Mouse (Mus musculus): ENCODE data around the gene Kif4. TPM values are rescaled to one million over a fixed set of nuclear protein-coding genes. Genes with fewer than 3 reads are reported as not detected.

Gene Kif4
- total RNA-seq (2014; rRNA removed) (0.37 and 0.54 TPM in 2 replicates), polyA plus RNA-seq (2012; rRNA removed) (0.02 TPM in 2 replicates)

- DNase-seq (ENCODE audit: extremely low read depth, low read depth, low spot score): no peak
- no peaks in the 10 kb centered on the region for H3K79me2 ChIP-seq (ENCODE audit: control insufficient read depth, insufficient read depth, low read length)
- H3K27me3 ChIP-seq (ENCODE audit: control insufficient read depth, insufficient read depth, low read length): no peaks in the 10 kb centered on the region
- 0% methylated on average over 3 of the region's 3 CpGs for WGBS
- H3K4me1 ChIP-seq (ENCODE audit: control insufficient read depth, insufficient read depth, low read length): peaks cover 2% of the 10 kb centered on the region; the same call in 1 of the 2 replicates
- peak within 1 kb of the TSS; percentile 71 for H3K4me3 ChIP-seq (ENCODE audit: insufficient read depth, low read depth, low read length)
- peak within 1 kb of the TSS; percentile 68 for H3K27ac ChIP-seq (replicated peaks; ENCODE audit: insufficient read depth, low read depth, low read length)
- TF ChIP-seq POLR2A (IDR thresholded peaks at IDR 0.05; ENCODE audit: extremely low read depth, insufficient read depth, low read length) (no peak), CTCF (IDR thresholded peaks at IDR 0.05; ENCODE audit: low read depth, low read length) (no peak)
- H3K36me3 ChIP-seq (ENCODE audit: control insufficient read depth, insufficient read depth, low read length): peaks cover 5% of the 10 kb centered on the region; the same call in 1 of the 2 replicates
- H3K9ac ChIP-seq (ENCODE audit: low read depth, low read length): peak within 1 kb of the TSS; percentile 78
Measured at GRCm38 (mm10) chrX:100625546-100625801, at the start of gene Kif4. Gene Kif4, plus strand, starts transcription at chrX:100625737.

- Histone ChIP-seq H3K27ac (replicated peaks; ENCODE audit: insufficient read depth, low read depth, low read length) (peak within 1 kb of the TSS; percentile 76), H3K4me3 (ENCODE audit: insufficient read depth, low read depth, low read length) (peak within 1 kb of the TSS; percentile 47), H3K79me2 (ENCODE audit: control insufficient read depth, insufficient read depth, low read length) (no peaks in the 10 kb centered on the region; the same call in 1 of the 2 replicates), H3K36me3 (ENCODE audit: control insufficient read depth, insufficient read depth, low read length) (no peaks in the 10 kb centered on the region), H3K4me1 (ENCODE audit: control insufficient read depth, insufficient read depth, low read length) (no peaks in the 10 kb centered on the region; the same call in none of the 2 replicates), H3K27me3 (ENCODE audit: control insufficient read depth, insufficient read depth, low read length) (no peaks in the 10 kb centered on the region), H3K9ac (ENCODE audit: low read depth, low read length) (peak within 1 kb of the TSS; percentile 63)
- peak; percentile 90 for DNase-seq (ENCODE audit: extremely low read depth, low read depth, low spot score)
- 10% methylated on average over 4 of the region's 4 CpGs for WGBS
- TF ChIP-seq POLR2A (IDR thresholded peaks at IDR 0.05; ENCODE audit: extremely low read depth, insufficient read depth, low read length): no peak
- TF ChIP-seq CTCF (IDR thresholded peaks at IDR 0.05; ENCODE audit: low read depth, low read length): 0 out of 2 replicates have a peak, but pooled peaks have one; percentile 2
Measured at GRCm38 (mm10) chrX:100594791-100595190, 30.7 kb upstream of the Kif4 start, which contains the start of gene P2ry4. Gene P2ry4, minus strand, starts transcription at chrX:100594869.

GRCm38 (mm10) chrX:100597439-100597838, 28.1 kb upstream of the Kif4 start:
- DNase-seq (ENCODE audit: extremely low read depth, low read depth, low spot score): peak; percentile 62
- no peaks in the 10 kb centered on the region for H3K27me3 ChIP-seq (ENCODE audit: control insufficient read depth, insufficient read depth, low read length)
- H3K4me1 ChIP-seq (ENCODE audit: control insufficient read depth, insufficient read depth, low read length): no peaks in the 10 kb centered on the region; the same call in 1 of the 2 replicates
- 23% methylated on average over 5 of the region's 5 CpGs for WGBS
- TF ChIP-seq POLR2A (IDR thresholded peaks at IDR 0.05; ENCODE audit: extremely low read depth, insufficient read depth, low read length) (no peak), CTCF (IDR thresholded peaks at IDR 0.05; ENCODE audit: low read depth, low read length) (peak; percentile 79)
- H3K36me3 ChIP-seq (ENCODE audit: control insufficient read depth, insufficient read depth, low read length): no peaks in the 10 kb centered on the region
- H3K79me2 ChIP-seq (ENCODE audit: control insufficient read depth, insufficient read depth, low read length): no peaks in the 10 kb centered on the region; the same call in 1 of the 2 replicates
- H3K4me3 ChIP-seq (ENCODE audit: insufficient read depth, low read depth, low read length): no peak overlapping the region
- no peak overlapping the region for H3K27ac ChIP-seq (replicated peaks; ENCODE audit: insufficient read depth, low read depth, low read length)
- H3K9ac ChIP-seq (ENCODE audit: low read depth, low read length): no peak overlapping the region

- Histone ChIP-seq H3K27me3 (ENCODE audit: control insufficient read depth, insufficient read depth, low read length) (no peaks in the 10 kb centered on the region), H3K4me1 (ENCODE audit: control insufficient read depth, insufficient read depth, low read length) (no peaks in the 10 kb centered on the region), H3K79me2 (ENCODE audit: control insufficient read depth, insufficient read depth, low read length) (no peaks in the 10 kb centered on the region), H3K27ac (replicated peaks; ENCODE audit: insufficient read depth, low read depth, low read length) (no peak overlapping the region), H3K4me3 (ENCODE audit: insufficient read depth, low read depth, low read length) (no peak overlapping the region), H3K36me3 (ENCODE audit: control insufficient read depth, insufficient read depth, low read length) (no peaks in the 10 kb centered on the region), H3K9ac (ENCODE audit: low read depth, low read length) (no peak overlapping the region)
- no peak for DNase-seq (ENCODE audit: extremely low read depth, low read depth, low spot score)
- TF ChIP-seq POLR2A (IDR thresholded peaks at IDR 0.05; ENCODE audit: extremely low read depth, insufficient read depth, low read length): no peak
- no peak for TF ChIP-seq CTCF (IDR thresholded peaks at IDR 0.05; ENCODE audit: low read depth, low read length)
- WGBS: 85% methylated on average over 4 of the region's 4 CpGs
Measured at GRCm38 (mm10) chrX:100599755-100600154, 25.8 kb upstream of the Kif4 start.

- no peak for TF ChIP-seq POLR2A (IDR thresholded peaks at IDR 0.05; ENCODE audit: extremely low read depth, insufficient read depth, low read length)
- TF ChIP-seq CTCF (IDR thresholded peaks at IDR 0.05; ENCODE audit: low read depth, low read length): no peak
- Histone ChIP-seq H3K9ac (ENCODE audit: low read depth, low read length) (no peak within 1 kb of the TSS), H3K4me3 (ENCODE audit: insufficient read depth, low read depth, low read length) (no peak within 1 kb of the TSS), H3K27ac (replicated peaks; ENCODE audit: insufficient read depth, low read depth, low read length) (no peak within 1 kb of the TSS), H3K27me3 (ENCODE audit: control insufficient read depth, insufficient read depth, low read length) (no peaks in the 10 kb centered on the region), H3K36me3 (ENCODE audit: control insufficient read depth, insufficient read depth, low read length) (no peaks in the 10 kb centered on the region), H3K4me1 (ENCODE audit: control insufficient read depth, insufficient read depth, low read length) (no peaks in the 10 kb centered on the region), H3K79me2 (ENCODE audit: control insufficient read depth, insufficient read depth, low read length) (no peaks in the 10 kb centered on the region)
- DNase-seq (ENCODE audit: extremely low read depth, low read depth, low spot score): no peak
- WGBS: 94% methylated on average over 1 of the region's 1 CpGs
Measured at GRCm38 (mm10) chrX:100605314-100605713, 20.2 kb upstream of the Kif4 start, which contains the start of gene Arr3. Gene Arr3, plus strand, starts transcription at chrX:100605497.

GRCm38 (mm10) chrX:100618488-100618887, 7.0 kb upstream of the Kif4 start:
- Histone ChIP-seq H3K4me3 (ENCODE audit: insufficient read depth, low read depth, low read length) (no peak overlapping the region), H3K79me2 (ENCODE audit: control insufficient read depth, insufficient read depth, low read length) (no peaks in the 10 kb centered on the region), H3K27ac (replicated peaks; ENCODE audit: insufficient read depth, low read depth, low read length) (no peak overlapping the region), H3K9ac (ENCODE audit: low read depth, low read length) (no peak overlapping the region), H3K27me3 (ENCODE audit: control insufficient read depth, insufficient read depth, low read length) (no peaks in the 10 kb centered on the region), H3K36me3 (ENCODE audit: control insufficient read depth, insufficient read depth, low read length) (peaks cover 5% of the 10 kb centered on the region; the same call in 1 of the 2 replicates), H3K4me1 (ENCODE audit: control insufficient read depth, insufficient read depth, low read length) (no peaks in the 10 kb centered on the region)
- peak; percentile 21 for DNase-seq (ENCODE audit: extremely low read depth, low read depth, low spot score)
- TF ChIP-seq POLR2A (IDR thresholded peaks at IDR 0.05; ENCODE audit: extremely low read depth, insufficient read depth, low read length): no peak
- no peak for TF ChIP-seq CTCF (IDR thresholded peaks at IDR 0.05; ENCODE audit: low read depth, low read length)
- WGBS: 49% methylated on average over 3 of the region's 3 CpGs
